Mouse (Mus musculus): ENCODE data around the gene Btbd35f2.
"Not testable (repeated sequence)": the region's sequence is repeated elsewhere in the genome, so short reads cannot be mapped to it uniquely, and the experiment has no call there.

Btbd35f2 gene

DNA sequence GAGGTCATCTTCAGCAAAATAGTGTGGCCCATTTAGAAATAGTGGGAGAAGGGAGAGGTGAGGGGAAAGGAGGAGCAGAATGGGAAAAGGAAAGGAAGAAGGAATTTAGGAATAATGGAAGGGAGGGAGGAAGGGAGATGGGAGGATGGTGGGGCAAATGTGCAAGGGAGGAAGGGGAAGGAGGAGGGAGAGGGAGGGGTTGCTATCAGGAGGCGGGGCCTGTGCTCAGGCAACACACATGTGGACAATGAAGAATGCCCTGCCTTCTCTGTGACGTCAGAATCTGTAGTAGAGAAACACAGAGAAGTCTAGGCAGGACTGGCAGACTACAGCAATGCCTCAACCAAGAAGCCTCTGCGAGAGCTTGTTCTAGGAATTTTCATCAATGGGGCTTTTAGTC lies at the start of gene Btbd35f2:
TSS of gene Btbd35f2 (plus strand) at position 301 of the 400 bp plus-strand sequence.
- not testable (repeated sequence) for DNase-seq (ENCODE audit: low read depth in 2 of 2, low spot score in 2 of 2)

Data from CD8-positive naive resting alpha-beta T cell, adult 2 months (primary cell).